Mouse (Mus musculus) liver, adult 2 months (tissue): ENCODE data around the gene Gm15127.
"Not testable (repeated sequence)": the region's sequence is repeated elsewhere in the genome, so short reads cannot be mapped to it uniquely, and the experiment has no call there.

Experiments used
- CTCF ChIP-seq: fragments of 200-500 bp; IDR thresholded peaks from 2 replicates; pipeline ENCODE4 v1.5.1; 2011; ENCODE audit warnings: low read depth, low read length, control low read depth
- POLR2A ChIP-seq: fragments of 200-500 bp; IDR thresholded peaks from 2 replicates; pipeline ENCODE4 v1.6.1; 2011; ENCODE audit warnings: low read length, control low read depth; ENCODE audit not compliant: insufficient read depth; ENCODE audit errors: extremely low read depth

DNA sequence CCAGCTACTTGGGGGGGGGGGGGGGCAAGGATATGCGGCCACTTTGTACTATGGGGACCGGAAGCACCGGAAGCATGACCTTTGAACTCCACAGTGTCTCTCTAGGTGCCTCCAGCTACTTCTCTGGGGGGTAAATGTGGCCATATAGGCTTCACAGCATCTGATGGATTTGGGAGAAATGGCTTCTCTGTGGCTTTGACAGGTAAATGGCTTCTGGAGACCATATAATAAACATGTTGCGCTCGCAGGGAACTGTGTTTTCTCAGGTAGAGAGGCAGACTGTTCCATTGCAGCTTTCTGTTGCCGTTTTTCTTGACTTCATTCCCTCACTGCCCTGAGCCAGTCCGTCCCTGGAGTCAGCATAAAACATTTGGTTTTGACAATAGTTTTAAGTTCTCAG is 48.3 kb upstream of the Gm15127 start, which contains the start of gene Gm8334:
- not testable (repeated sequence) for TF ChIP-seq CTCF, POLR2A
